Mouse (Mus musculus): ENCODE data around the gene Prkar1b. TPM values are rescaled to one million over a fixed set of nuclear protein-coding genes. Genes with fewer than 3 reads are reported as not detected.

Prkar1b gene
- polyA plus RNA-seq, 1 experiment from 2014 or later, result 5.3 TPM

- ATAC-seq (replicated peaks; ENCODE audit: low FRiP score) (no peak), DNase-seq (ENCODE audit: low spot score) (no peak)
- no peaks in the 10 kb centered on the region for H3K4me1 ChIP-seq (replicated peaks; ENCODE audit: control insufficient read depth, insufficient read depth, low read length)
- H3K9ac ChIP-seq (ENCODE audit: low read depth, low read length), result no peak overlapping the region
- 73% methylated on average over 2 of the region's 2 CpGs for WGBS
- H3K27ac ChIP-seq (ENCODE audit: low read depth, low read length), result no peak overlapping the region
- H3K9me3 ChIP-seq (ENCODE audit: control insufficient read depth, low read length), result no peaks in the 10 kb centered on the region
- H3K36me3 ChIP-seq (ENCODE audit: control insufficient read depth, insufficient read depth, low read length), result no peaks in the 10 kb centered on the region
- H3K27me3 ChIP-seq (replicated peaks; ENCODE audit: control insufficient read depth, insufficient read depth, low read length), result no peaks in the 10 kb centered on the region
- H3K4me2 ChIP-seq, result no peak overlapping the region
- H3K4me3 ChIP-seq (ENCODE audit: low read depth, low read length), result no peak overlapping the region
Observed at GRCm38 (mm10) chr5:139110140-139110855, 39.5 kb downstream of the Prkar1b start.

- WGBS, result 67% methylated on average over 9 of the region's 9 CpGs
- no peak for ATAC-seq (replicated peaks; ENCODE audit: low FRiP score)
Observed at GRCm38 (mm10) chr5:139107815-139108214, 42.0 kb downstream of the Prkar1b start.

GRCm38 (mm10) chr5:139101783-139102182 lies 48.0 kb downstream of the Prkar1b start:
- WGBS, result 67% methylated on average over 6 of the region's 6 CpGs
- Histone ChIP-seq H3K4me2 (no peak overlapping the region), H3K27me3 (replicated peaks; ENCODE audit: control insufficient read depth, insufficient read depth, low read length) (no peaks in the 10 kb centered on the region), H3K4me3 (ENCODE audit: low read depth, low read length) (no peak overlapping the region), H3K27ac (ENCODE audit: low read depth, low read length) (no peak overlapping the region), H3K9ac (ENCODE audit: low read depth, low read length) (no peak overlapping the region), H3K36me3 (ENCODE audit: control insufficient read depth, insufficient read depth, low read length) (no peaks in the 10 kb centered on the region), H3K9me3 (ENCODE audit: control insufficient read depth, low read length) (no peaks in the 10 kb centered on the region), H3K4me1 (replicated peaks; ENCODE audit: control insufficient read depth, insufficient read depth, low read length) (peaks cover 6% of the 10 kb centered on the region)
- DNase-seq (ENCODE audit: low spot score), result no peak
- ATAC-seq (replicated peaks; ENCODE audit: low FRiP score), result no peak

More at GRCm38 (mm10) chr5:139107815-139108214, 42.0 kb downstream of the Prkar1b start:
- no peaks in the 10 kb centered on the region for H3K4me1 ChIP-seq (replicated peaks; ENCODE audit: control insufficient read depth, insufficient read depth, low read length)
- H3K27me3 ChIP-seq (replicated peaks; ENCODE audit: control insufficient read depth, insufficient read depth, low read length), result no peaks in the 10 kb centered on the region
- H3K36me3 ChIP-seq (ENCODE audit: control insufficient read depth, insufficient read depth, low read length), result no peaks in the 10 kb centered on the region
- H3K9me3 ChIP-seq (ENCODE audit: control insufficient read depth, low read length), result no peaks in the 10 kb centered on the region
- H3K4me2 ChIP-seq, result no peak overlapping the region
- no peak overlapping the region for H3K4me3 ChIP-seq (ENCODE audit: low read depth, low read length)
- no peak for DNase-seq (ENCODE audit: low spot score)
- no peak overlapping the region for H3K27ac ChIP-seq (ENCODE audit: low read depth, low read length)
- no peak overlapping the region for H3K9ac ChIP-seq (ENCODE audit: low read depth, low read length)

- Histone ChIP-seq H3K4me3 (ENCODE audit: low read depth, low read length) (no peak overlapping the region), H3K27me3 (replicated peaks; ENCODE audit: control insufficient read depth, insufficient read depth, low read length) (no peaks in the 10 kb centered on the region), H3K9ac (ENCODE audit: low read depth, low read length) (no peak overlapping the region), H3K4me1 (replicated peaks; ENCODE audit: control insufficient read depth, insufficient read depth, low read length) (peaks cover 6% of the 10 kb centered on the region), H3K36me3 (ENCODE audit: control insufficient read depth, insufficient read depth, low read length) (no peaks in the 10 kb centered on the region), H3K9me3 (ENCODE audit: control insufficient read depth, low read length) (no peaks in the 10 kb centered on the region), H3K27ac (ENCODE audit: low read depth, low read length) (no peak overlapping the region), H3K4me2 (no peak overlapping the region)
- DNase-seq (ENCODE audit: low spot score) (no peak), ATAC-seq (replicated peaks; ENCODE audit: low FRiP score) (no peak)
- 31% methylated on average over 12 of the region's 12 CpGs for WGBS
Observed at GRCm38 (mm10) chr5:139098991-139099972, 50.5 kb downstream of the Prkar1b start.

GRCm38 (mm10) chr5:139095297-139096110 lies 54.3 kb downstream of the Prkar1b start:
- no peaks in the 10 kb centered on the region for H3K9me3 ChIP-seq (ENCODE audit: control insufficient read depth, low read length)
- no peak overlapping the region for H3K4me3 ChIP-seq (ENCODE audit: low read depth, low read length)
- no peaks in the 10 kb centered on the region for H3K27me3 ChIP-seq (replicated peaks; ENCODE audit: control insufficient read depth, insufficient read depth, low read length)
- H3K27ac ChIP-seq (ENCODE audit: low read depth, low read length), result no peak overlapping the region
- ATAC-seq (replicated peaks; ENCODE audit: low FRiP score) (no peak), DNase-seq (ENCODE audit: low spot score) (no peak)
- WGBS, result 67% methylated on average over 8 of the region's 8 CpGs
- H3K9ac ChIP-seq (ENCODE audit: low read depth, low read length), result no peak overlapping the region
- peaks cover 6% of the 10 kb centered on the region for H3K4me1 ChIP-seq (replicated peaks; ENCODE audit: control insufficient read depth, insufficient read depth, low read length)
- H3K4me2 ChIP-seq, result no peak overlapping the region
- H3K36me3 ChIP-seq (ENCODE audit: control insufficient read depth, insufficient read depth, low read length), result no peaks in the 10 kb centered on the region

- DNase-seq (ENCODE audit: low spot score) (no peak), ATAC-seq (replicated peaks; ENCODE audit: low FRiP score) (no peak)
- no peaks in the 10 kb centered on the region for H3K27me3 ChIP-seq (replicated peaks; ENCODE audit: control insufficient read depth, insufficient read depth, low read length)
Observed at GRCm38 (mm10) chr5:139093534-139093933, 56.3 kb downstream of the Prkar1b start.

GRCm38 (mm10) chr5:139091713-139092112 lies 58.1 kb downstream of the Prkar1b start:
- 83% methylated on average over 3 of the region's 3 CpGs for WGBS
- ATAC-seq (replicated peaks; ENCODE audit: low FRiP score) (no peak), DNase-seq (ENCODE audit: low spot score) (no peak)
- Histone ChIP-seq H3K9me3 (ENCODE audit: control insufficient read depth, low read length) (no peaks in the 10 kb centered on the region), H3K36me3 (ENCODE audit: control insufficient read depth, insufficient read depth, low read length) (no peaks in the 10 kb centered on the region), H3K4me1 (replicated peaks; ENCODE audit: control insufficient read depth, insufficient read depth, low read length) (no peaks in the 10 kb centered on the region; the same call in 1 of the 2 replicates), H3K4me3 (ENCODE audit: low read depth, low read length) (no peak overlapping the region), H3K27ac (ENCODE audit: low read depth, low read length) (no peak overlapping the region), H3K4me2 (no peak overlapping the region), H3K9ac (ENCODE audit: low read depth, low read length) (no peak overlapping the region), H3K27me3 (replicated peaks; ENCODE audit: control insufficient read depth, insufficient read depth, low read length) (no peaks in the 10 kb centered on the region)

More at GRCm38 (mm10) chr5:139093534-139093933, 56.3 kb downstream of the Prkar1b start:
- Histone ChIP-seq H3K4me3 (ENCODE audit: low read depth, low read length) (no peak overlapping the region), H3K9ac (ENCODE audit: low read depth, low read length) (no peak overlapping the region), H3K36me3 (ENCODE audit: control insufficient read depth, insufficient read depth, low read length) (no peaks in the 10 kb centered on the region), H3K9me3 (ENCODE audit: control insufficient read depth, low read length) (no peaks in the 10 kb centered on the region), H3K4me2 (no peak overlapping the region), H3K27ac (ENCODE audit: low read depth, low read length) (no peak overlapping the region), H3K4me1 (replicated peaks; ENCODE audit: control insufficient read depth, insufficient read depth, low read length) (no peaks in the 10 kb centered on the region; the same call in 1 of the 2 replicates)
- 68% methylated on average over 4 of the region's 4 CpGs for WGBS

- H3K36me3 ChIP-seq (ENCODE audit: control insufficient read depth, insufficient read depth, low read length), result no peaks in the 10 kb centered on the region
- 65% methylated on average over 1 of the region's 1 CpGs for WGBS
- H3K4me2 ChIP-seq, result no peak overlapping the region
- H3K9me3 ChIP-seq (ENCODE audit: control insufficient read depth, low read length), result no peaks in the 10 kb centered on the region
- no peak overlapping the region for H3K9ac ChIP-seq (ENCODE audit: low read depth, low read length)
- H3K27ac ChIP-seq (ENCODE audit: low read depth, low read length), result no peak overlapping the region
- H3K27me3 ChIP-seq (replicated peaks; ENCODE audit: control insufficient read depth, insufficient read depth, low read length), result no peaks in the 10 kb centered on the region
- no peaks in the 10 kb centered on the region; the same call in 1 of the 2 replicates for H3K4me1 ChIP-seq (replicated peaks; ENCODE audit: control insufficient read depth, insufficient read depth, low read length)
- DNase-seq (ENCODE audit: low spot score) (no peak), ATAC-seq (replicated peaks; ENCODE audit: low FRiP score) (no peak)
- no peak overlapping the region for H3K4me3 ChIP-seq (ENCODE audit: low read depth, low read length)
Observed at GRCm38 (mm10) chr5:139090162-139090561, 59.6 kb downstream of the Prkar1b start.
